Mouse (Mus musculus): Measurements from ENCODE around the gene Tmem69. TPM values are rescaled to one million over a fixed set of nuclear protein-coding genes. Genes with fewer than 3 reads are reported as not detected.

Tmem69 gene
- polyA plus RNA-seq, 1 experiment = 0.27 TPM

- no peaks in the 10 kb centered on the region for H3K27me3 ChIP-seq (ENCODE audit: control insufficient read depth)
- peaks cover 39% of the 10 kb centered on the region for H3K36me3 ChIP-seq (ENCODE audit: control insufficient read depth)
- TF ChIP-seq GATA1 (IDR thresholded peaks at IDR 0.05; ENCODE audit: low read length) (no peak), TAL1 (IDR thresholded peaks at IDR 0.05; ENCODE audit: low read length) (no peak)
- peaks cover 21% of the 10 kb centered on the region for H3K4me1 ChIP-seq (ENCODE audit: control insufficient read depth)
- H3K9me3 ChIP-seq (ENCODE audit: control insufficient read depth, low read length) = no peaks in the 10 kb centered on the region
- H3K4me3 ChIP-seq (replicated peaks) = no peak overlapping the region
These were observed 2.7 kb downstream of the Tmem69 start for GRCm38 (mm10) chr4:116553035-116553434.

DNA sequence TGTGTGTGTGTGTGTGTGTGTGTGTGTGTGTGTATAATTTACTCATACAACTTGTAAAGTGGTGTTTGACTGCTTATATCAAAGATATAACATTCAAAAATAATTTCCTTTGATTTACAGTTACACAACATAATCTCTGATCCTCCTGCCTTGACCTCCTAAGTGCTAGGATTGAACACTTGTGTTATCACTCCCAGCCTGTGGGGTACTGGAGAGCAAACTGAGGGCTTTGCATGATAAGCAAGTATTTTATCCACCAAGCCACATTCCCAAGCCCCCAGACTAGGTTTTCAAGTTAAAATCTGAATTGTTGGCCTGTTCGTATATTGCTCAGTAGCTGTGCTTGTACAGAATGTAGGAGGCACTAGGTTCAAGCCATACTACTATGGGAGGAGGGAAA lies 5.3 kb downstream of the Tmem69 start:
- Histone ChIP-seq H3K9me3 (ENCODE audit: control insufficient read depth, low read length) (no peaks in the 10 kb centered on the region), H3K36me3 (ENCODE audit: control insufficient read depth) (peaks cover 39% of the 10 kb centered on the region), H3K4me1 (ENCODE audit: control insufficient read depth) (peaks cover 10% of the 10 kb centered on the region), H3K4me3 (replicated peaks) (no peak overlapping the region), H3K27me3 (ENCODE audit: control insufficient read depth) (no peaks in the 10 kb centered on the region)
- TF ChIP-seq GATA1 (IDR thresholded peaks at IDR 0.05; ENCODE audit: low read length) (no peak), TAL1 (IDR thresholded peaks at IDR 0.05; ENCODE audit: low read length) (no peak)

- H3K4me3 ChIP-seq (replicated peaks) = no peak overlapping the region
- no peaks in the 10 kb centered on the region for H3K4me1 ChIP-seq (ENCODE audit: control insufficient read depth)
- peaks cover 50% of the 10 kb centered on the region for H3K36me3 ChIP-seq (ENCODE audit: control insufficient read depth)
- no peaks in the 10 kb centered on the region for H3K27me3 ChIP-seq (ENCODE audit: control insufficient read depth)
- no peak for TF ChIP-seq TAL1 (IDR thresholded peaks at IDR 0.05; ENCODE audit: low read length)
- no peak for TF ChIP-seq GATA1 (IDR thresholded peaks at IDR 0.05; ENCODE audit: low read length)
- no peaks in the 10 kb centered on the region for H3K9me3 ChIP-seq (ENCODE audit: control insufficient read depth, low read length)
These were observed 18.0 kb downstream of the Tmem69 start for GRCm38 (mm10) chr4:116537737-116538136.

- no peak overlapping the region for H3K4me3 ChIP-seq (replicated peaks)
- no peaks in the 10 kb centered on the region for H3K4me1 ChIP-seq (ENCODE audit: control insufficient read depth)
- peaks cover 54% of the 10 kb centered on the region for H3K36me3 ChIP-seq (ENCODE audit: control insufficient read depth)
- no peaks in the 10 kb centered on the region for H3K9me3 ChIP-seq (ENCODE audit: control insufficient read depth, low read length)
- TF ChIP-seq TAL1 (IDR thresholded peaks at IDR 0.05; ENCODE audit: low read length) (no peak), GATA1 (IDR thresholded peaks at IDR 0.05; ENCODE audit: low read length) (no peak)
- H3K27me3 ChIP-seq (ENCODE audit: control insufficient read depth) = no peaks in the 10 kb centered on the region
These were observed 19.4 kb downstream of the Tmem69 start for GRCm38 (mm10) chr4:116536351-116536750.

DNA sequence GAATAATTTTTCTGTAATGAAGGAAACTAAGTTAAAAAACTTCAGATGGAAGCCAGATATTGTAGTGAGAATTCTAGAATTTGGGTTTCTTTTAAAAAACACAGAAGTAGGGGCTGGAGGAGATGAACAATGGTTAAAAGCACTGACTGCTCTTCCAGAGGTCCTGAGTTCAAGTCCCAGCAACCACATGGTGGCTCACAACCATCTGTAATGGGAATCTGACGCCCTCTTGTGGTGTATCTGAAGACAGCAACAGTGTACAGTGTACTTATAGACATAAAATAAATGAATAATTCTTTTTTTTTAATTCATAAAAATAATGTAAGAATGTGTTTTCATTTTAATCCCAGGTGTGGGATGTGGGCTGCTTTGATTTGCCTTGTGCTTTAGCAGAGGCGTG lies 24.6 kb downstream of the Tmem69 start:
- no peak for TF ChIP-seq GATA1 (IDR thresholded peaks at IDR 0.05; ENCODE audit: low read length)
- TF ChIP-seq TAL1 (IDR thresholded peaks at IDR 0.05; ENCODE audit: low read length) = no peak
- Histone ChIP-seq H3K9me3 (ENCODE audit: control insufficient read depth, low read length) (peaks cover 2% of the 10 kb centered on the region), H3K36me3 (ENCODE audit: control insufficient read depth) (peaks cover 66% of the 10 kb centered on the region)

DNA sequence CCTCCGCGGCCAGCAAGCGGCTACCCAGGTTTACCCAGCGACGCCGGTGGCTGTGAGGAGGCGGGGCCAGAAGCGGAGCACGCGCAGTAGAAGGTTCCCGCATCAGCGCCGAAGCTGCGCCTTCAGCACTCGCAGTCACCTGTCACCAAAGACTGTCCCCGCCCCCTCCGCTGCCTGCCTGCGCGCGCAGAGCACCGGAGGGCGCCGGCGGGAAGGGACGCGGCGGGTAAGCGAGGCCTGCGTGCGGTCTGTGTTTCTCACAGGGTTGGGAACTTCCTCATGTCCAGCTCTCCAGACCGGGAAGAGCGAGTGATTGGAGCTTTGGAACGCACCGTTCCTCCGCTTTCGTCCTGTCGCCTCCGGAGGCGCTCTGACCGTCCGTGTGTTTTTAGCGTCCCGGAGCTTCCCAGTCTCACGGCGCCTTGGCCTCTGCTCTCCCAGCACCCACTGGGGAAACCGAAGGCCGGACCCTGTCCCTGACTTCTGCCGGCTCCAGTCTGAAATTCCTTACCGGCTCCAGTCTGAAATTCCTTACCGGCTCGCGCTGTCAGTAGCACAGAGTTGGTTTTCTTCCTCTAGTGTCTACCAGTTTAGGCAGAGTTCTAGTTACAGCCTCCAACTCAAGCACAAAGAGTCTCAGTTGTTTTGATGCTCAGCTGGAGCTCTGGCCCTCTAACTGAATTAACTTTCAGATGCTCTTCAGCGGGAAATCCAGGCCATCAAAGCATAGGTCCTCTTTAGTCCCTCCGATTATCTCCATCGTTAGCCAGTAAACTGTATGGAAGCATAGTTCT lies 48.1 kb downstream of the Tmem69 start, which contains the start of gene Ipp:
Gene Ipp (plus strand): TSS at position 125 of the 794 bp plus-strand sequence.
- H3K4me3 ChIP-seq (replicated peaks) = peak within 1 kb of the TSS; percentile 78
- H3K4me1 ChIP-seq (ENCODE audit: control insufficient read depth) = peaks cover 27% of the 10 kb centered on the region
- no peak for TF ChIP-seq GATA1 (IDR thresholded peaks at IDR 0.05; ENCODE audit: low read length)
- TF ChIP-seq TAL1 (IDR thresholded peaks at IDR 0.05; ENCODE audit: low read length) = no peak
- H3K27me3 ChIP-seq (ENCODE audit: control insufficient read depth) = no peaks in the 10 kb centered on the region
- no peaks in the 10 kb centered on the region for H3K9me3 ChIP-seq (ENCODE audit: control insufficient read depth, low read length)
- peaks cover 25% of the 10 kb centered on the region for H3K36me3 ChIP-seq (ENCODE audit: control insufficient read depth)

More for the DNA sequence above, 24.6 kb downstream of the Tmem69 start:
- Histone ChIP-seq H3K4me1 (ENCODE audit: control insufficient read depth) (no peaks in the 10 kb centered on the region), H3K4me3 (replicated peaks) (no peak overlapping the region), H3K27me3 (ENCODE audit: control insufficient read depth) (no peaks in the 10 kb centered on the region)

GRCm38 (mm10) chr4:116506886-116507424 lies 48.8 kb downstream of the Tmem69 start:
- TF ChIP-seq GATA1 (IDR thresholded peaks at IDR 0.05; ENCODE audit: low read length) (no peak), TAL1 (IDR thresholded peaks at IDR 0.05; ENCODE audit: low read length) (no peak)
- Histone ChIP-seq H3K4me3 (replicated peaks) (peak overlapping the region; percentile 78), H3K4me1 (ENCODE audit: control insufficient read depth) (peaks cover 27% of the 10 kb centered on the region)

More at GRCm38 (mm10) chr4:116506886-116507424, 48.8 kb downstream of the Tmem69 start:
- Histone ChIP-seq H3K9me3 (ENCODE audit: control insufficient read depth, low read length) (no peaks in the 10 kb centered on the region), H3K36me3 (ENCODE audit: control insufficient read depth) (peaks cover 20% of the 10 kb centered on the region), H3K27me3 (ENCODE audit: control insufficient read depth) (no peaks in the 10 kb centered on the region)

Other genes with a start within 250 kb of the Tmem69 start
- 12.0 and 20.7 TPM in 2 replicates for gene Mast2, start 91.8 kb downstream of the Tmem69 start, polyA plus RNA-seq (2012)
- 0.17 and 0.31 TPM in 2 replicates for gene Ipp, start 48.4 kb downstream of the Tmem69 start, polyA plus RNA-seq (2012)
- gene Gpbp1l1, start 1.7 kb upstream of the Tmem69 start, polyA plus RNA-seq (2012) = 0.84 and 1.0 TPM in 2 replicates
- 0.05 TPM in 1 of 2 replicates, not detected in the other for gene Ccdc17, start 40.7 kb upstream of the Tmem69 start, polyA plus RNA-seq (2012)
- 1.6 and 1.8 TPM in 2 replicates for gene Nasp, start 72.0 kb upstream of the Tmem69 start, polyA plus RNA-seq (2012)
- 6.7 and 7.0 TPM in 2 replicates for gene Akr1a1, start 95.7 kb upstream of the Tmem69 start, polyA plus RNA-seq (2012)
- gene Prdx1, start 129.6 kb upstream of the Tmem69 start, polyA plus RNA-seq (2012) = 1.0 and 1.1 TPM in 2 replicates
- gene Mmachc, start 152.5 kb upstream of the Tmem69 start, polyA plus RNA-seq (2012) = 0.04 TPM in 1 of 2 replicates, not detected in the other
- 0.16 and 0.23 TPM in 2 replicates for gene Ccdc163, start 152.6 kb upstream of the Tmem69 start, polyA plus RNA-seq (2012)
- gene Tesk2, start 165.0 kb upstream of the Tmem69 start, polyA plus RNA-seq (2012) = 0.01 and 0.02 TPM in 2 replicates